Mouse (Mus musculus) thymus, adult 2 months (tissue): ENCODE measurements around the gene Pptc7.

Source experiments
- CTCF ChIP-seq: fragments of 200-500 bp; IDR thresholded peaks from 2 replicates; pipeline ENCODE4 v1.5.1; 2012; ENCODE audit warnings: mild to moderate bottlenecking, control low read depth, low read length, moderate library complexity, borderline replicate concordance; ENCODE audit not compliant: control insufficient read depth, poor library complexity, insufficient read depth; ENCODE audit errors: extremely low read depth
- POLR2A ChIP-seq: fragments of 200-500 bp; IDR thresholded peaks from 2 replicates; pipeline ENCODE4 v1.6.1; 2012; ENCODE audit warnings: mild to moderate bottlenecking, low read length, control low read depth, moderate library complexity; ENCODE audit not compliant: control insufficient read depth, poor library complexity, insufficient read depth; ENCODE audit errors: extremely low read depth

GRCm38 (mm10) chr5:122240989-122241388 lies 43.2 kb upstream of the Pptc7 start:
- TF ChIP-seq POLR2A (no peak), CTCF (no peak)
